Mouse (Mus musculus): ENCODE data around the gene Ndrg3.

DNA sequence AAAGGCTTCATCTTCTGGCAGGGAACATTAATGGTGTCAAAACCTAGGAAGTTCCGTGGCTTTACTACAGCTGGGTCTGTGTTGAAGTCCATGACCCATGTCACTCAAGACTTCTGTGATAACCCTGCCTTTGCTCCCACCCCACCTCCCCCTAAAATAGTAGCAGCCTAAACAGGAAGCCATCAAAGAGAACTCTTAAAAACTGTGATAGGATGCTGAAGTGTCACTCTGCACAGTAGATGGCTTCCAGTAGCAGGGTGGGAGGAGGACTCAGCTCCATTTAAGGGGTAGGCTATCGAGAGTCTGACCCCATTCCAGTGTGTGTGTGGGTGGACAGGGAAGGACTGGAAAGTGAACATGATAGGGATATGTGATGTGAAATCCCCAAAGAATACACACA lies 16.9 kb downstream of the Ndrg3 start:
- TF ChIP-seq CTCF (IDR thresholded peaks at IDR 0.05; ENCODE audit: low read depth), result no peak
- no peak for TF ChIP-seq EP300 (IDR thresholded peaks at IDR 0.05; ENCODE audit: low read depth)
